Mouse (Mus musculus) cerebellum, adult 2 months (tissue): ENCODE measurements at regions not wholly inside any gene's neighbourhood (a gene's known extent, or its start where the extent isn't known, plus 50 kb on each side); places are given as distances from the start of the nearest gene placed in this dataset.

Experiments used
- CTCF ChIP-seq: fragments of 200-500 bp; IDR thresholded peaks from 2 replicates; pipeline ENCODE4 v1.5.1; 2011; ENCODE audit warnings: low read depth, mild to moderate bottlenecking, control low read depth, low read length, moderate library complexity, borderline replicate concordance; ENCODE audit not compliant: insufficient read depth
- POLR2A ChIP-seq: fragments of 200-500 bp; IDR thresholded peaks from 2 replicates; pipeline ENCODE4 v1.6.1; 2011; ENCODE audit warnings: low read length, control low read depth, borderline replicate concordance; ENCODE audit not compliant: insufficient read depth

DNA sequence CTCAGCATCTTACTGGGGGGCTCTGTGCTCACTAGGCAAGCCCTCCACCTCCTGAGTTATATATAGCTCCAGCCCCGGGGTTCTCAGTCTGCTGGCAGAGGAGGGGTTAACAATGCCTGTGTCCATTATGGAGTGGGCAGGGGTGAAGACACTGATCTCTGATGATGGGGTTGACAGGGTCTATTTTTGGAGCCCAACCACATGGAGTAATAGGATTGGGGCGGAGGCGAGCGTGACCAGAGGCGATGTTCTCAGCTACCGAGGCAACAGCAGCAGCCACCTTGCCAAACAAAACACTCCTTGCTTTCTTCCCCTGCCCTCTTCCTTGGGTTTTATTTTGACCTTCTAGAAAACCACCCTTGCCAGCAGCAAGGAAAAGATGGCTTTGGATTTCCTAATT, 141.1 kb upstream of the Gli2 start:
- TF ChIP-seq POLR2A (no peak), CTCF (no peak)
